Mouse (Mus musculus) cerebellum, adult (tissue): ENCODE results near the gene Ect2l.

Source experiments
- ATAC-seq: cut with Nextera tagmentation; 2 replicates; pipeline ENCODE4 v1.9.2; 2017; ENCODE audit warnings: mild to moderate bottlenecking, moderate library complexity, mixed read lengths; ENCODE audit not compliant: insufficient number of reproducible peaks, low FRiP score, low TSS enrichment

The Ect2l gene

GRCm38 (mm10) chr10:18090691-18091090 lies 120.0 kb downstream of the Ect2l start:
- ATAC-seq, result no peak

- ATAC-seq, result no peak
These were observed 127.9 kb downstream of the Ect2l start for GRCm38 (mm10) chr10:18082772-18083171.

- ATAC-seq, result no peak
These were observed 129.2 kb downstream of the Ect2l start for GRCm38 (mm10) chr10:18081536-18081935.
